14 mouse cellular contexts compared by ENCODE assay signal in the genomic region with DNA sequence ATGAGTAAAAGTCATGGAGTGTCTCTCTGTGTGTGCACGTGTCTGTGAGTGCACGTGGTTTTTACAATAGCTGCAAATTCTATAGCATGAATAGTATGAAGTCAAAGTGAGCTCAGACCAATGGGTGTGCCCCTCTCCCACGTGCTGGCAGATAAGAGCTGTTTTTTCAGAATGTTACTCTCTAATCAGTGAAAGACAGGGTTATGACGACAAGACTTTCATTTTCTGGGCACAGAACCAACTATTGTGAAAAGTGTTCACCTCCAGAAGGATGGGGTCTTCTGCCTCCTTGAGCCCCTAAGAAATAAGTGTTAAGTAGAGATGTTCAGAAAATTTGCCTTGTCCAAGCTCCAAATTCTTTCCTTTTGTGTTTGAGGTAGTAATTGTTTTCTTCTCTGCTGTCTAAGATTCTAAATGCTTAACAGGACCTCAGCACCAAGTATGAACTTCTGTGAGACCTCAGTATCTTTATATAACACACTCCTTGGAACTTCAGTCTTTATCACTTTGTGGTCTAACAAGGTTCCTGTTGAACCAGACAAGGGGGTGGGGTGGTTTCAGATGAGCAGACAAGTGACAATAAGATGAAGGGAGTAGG.
DNase-seq lines count a peak whose midpoint lies in the region; ATAC-seq and TF ChIP-seq lines count a peak whose summit lies in the region.
"Had no signal": no experiment of that assay in that cellular context is flagged by ENCODE, and none has a peak within 500 bp of the region (broad histone marks: within the 10 kb centered on the region; RNA-seq: fewer than 3 reads in every experiment).

No protein-coding gene starts in this region.

- ATAC-seq in intestine, embryonic 15.5 days = peak; percentile 82
- ATAC-seq in megakaryocyte-erythroid progenitor cell, adult 5-6 weeks (replicated peaks; ENCODE audit: low FRiP score, low TSS enrichment, poor library complexity, severe bottlenecking) = peak; percentile 96

- no peak for TF ChIP-seq EP300 in heart, adult 2 months (IDR thresholded peaks at IDR 0.05; ENCODE audit: insufficient read depth, low read depth, low read length)

- no peak for TF ChIP-seq CTCF in heart, adult 2 months (IDR thresholded peaks at IDR 0.05)
- no peak for TF ChIP-seq CTCF in left cerebral cortex, adult 2 months (IDR thresholded peaks at IDR 0.05)

- H3K4me3 ChIP-seq in heart, embryonic 10.5 days = no peak overlapping the region
- H3K4me3 ChIP-seq in heart, adult 2 months = no peak overlapping the region
- H3K4me3 ChIP-seq in intestine, embryonic 15.5 days (replicated peaks) = no peak overlapping the region
- no peak overlapping the region for H3K4me3 ChIP-seq in left cerebral cortex, adult 2 months
- H3K4me3 ChIP-seq: layer of hippocampus, adult 2 months; limb, embryonic 12.5 days had no signal

- H3K9me3 ChIP-seq in heart, embryonic 10.5 days = no peaks in the 10 kb centered on the region
- H3K9me3 ChIP-seq in intestine, embryonic 15.5 days = no peaks in the 10 kb centered on the region
- H3K9me3 ChIP-seq: limb, embryonic 12.5 days had no signal

- H3K79me2 ChIP-seq in heart, adult 2 months (replicated peaks; ENCODE audit: control insufficient read depth, insufficient read depth, low read length) = no peaks in the 10 kb centered on the region

- H3K27ac ChIP-seq in heart, embryonic 10.5 days = peak overlapping the region; percentile 29; the same call in 1 of the 2 replicates
- no peak overlapping the region for H3K27ac ChIP-seq in heart, adult 2 months
- no peak overlapping the region for H3K27ac ChIP-seq in intestine, embryonic 15.5 days
- H3K27ac ChIP-seq in left cerebral cortex, adult 2 months = no peak overlapping the region
- H3K27ac ChIP-seq: layer of hippocampus, adult 2 months; limb, embryonic 12.5 days had no signal

- intact Hi-C loops in heart, adult 2 months (cut with DNase I) = no loop called here
- intact Hi-C loops in left cerebral cortex, adult 2 months (cut with DNase I) = no loop called here

- H3K4me2 ChIP-seq in intestine, embryonic 15.5 days (replicated peaks) = no peak overlapping the region
- H3K4me2 ChIP-seq: limb, embryonic 12.5 days had no signal

- no peak for TF ChIP-seq POLR2A in heart, adult 2 months (IDR thresholded peaks at IDR 0.05; ENCODE audit: insufficient read depth, low read depth, low read length)

- DNase-seq in heart, embryonic 10.5 days (ENCODE audit: low spot score) = peak; percentile 83
- DNase-seq in heart, adult 2 months = no peak
- peak; percentile 98 for DNase-seq in MEL-GATA-1-ER (ENCODE audit: extremely low read depth, low read depth)
- no peak for DNase-seq in left cerebral cortex, adult 2 months (ENCODE audit: extremely low spot score in 1 of 2, low spot score in 2 of 2)
- no peak for DNase-seq in layer of hippocampus, adult 9-10 months (ENCODE audit: low spot score)
- DNase-seq in kidney, adult 11 months = no peak
- DNase-seq: adrenal gland, postnatal 25 days; cerebellum, postnatal 14 days; heart, postnatal 36 days; right cerebral cortex, adult 18-20 months had no signal

- H3K4me1 ChIP-seq in heart, embryonic 10.5 days = no peaks in the 10 kb centered on the region
- no peaks in the 10 kb centered on the region for H3K4me1 ChIP-seq in heart, adult 2 months (ENCODE audit: control insufficient read depth, insufficient read depth, low read length)
- no peaks in the 10 kb centered on the region for H3K4me1 ChIP-seq in intestine, embryonic 15.5 days (replicated peaks)
- H3K4me1 ChIP-seq: limb, embryonic 12.5 days had no signal

- H3K36me3 ChIP-seq in heart, embryonic 10.5 days = no peaks in the 10 kb centered on the region
- no peaks in the 10 kb centered on the region for H3K36me3 ChIP-seq in heart, adult 2 months (ENCODE audit: control insufficient read depth, insufficient read depth, low read length)
- H3K36me3 ChIP-seq in intestine, embryonic 15.5 days = no peaks in the 10 kb centered on the region
- H3K36me3 ChIP-seq: limb, embryonic 12.5 days had no signal

- 46% methylated on average over 4 of the region's 4 CpGs for WGBS in heart, embryonic 10.5 days
- WGBS in heart, adult 2 months = 22% methylated on average over 4 of the region's 4 CpGs
- 55% methylated on average over 4 of the region's 4 CpGs for WGBS in intestine, embryonic 15.5 days

- no peak overlapping the region for H3K9ac ChIP-seq in heart, adult 2 months (ENCODE audit: low read depth, low read length)
- no peak overlapping the region for H3K9ac ChIP-seq in intestine, embryonic 15.5 days
- H3K9ac ChIP-seq: limb, embryonic 12.5 days had no signal

- no peaks in the 10 kb centered on the region for H3K27me3 ChIP-seq in heart, embryonic 10.5 days (ENCODE audit: insufficient read depth, poor library complexity, severe bottlenecking)
- no peaks in the 10 kb centered on the region for H3K27me3 ChIP-seq in heart, adult 2 months (ENCODE audit: control insufficient read depth, insufficient read depth, low read length)
- no peaks in the 10 kb centered on the region for H3K27me3 ChIP-seq in intestine, embryonic 15.5 days (replicated peaks)
- H3K27me3 ChIP-seq: limb, embryonic 12.5 days had no signal

Comparison
In these comparisons a context has a peak if more than half of its experiments do, and no peak if none do; other contexts are left out.
1. DNase-seq: peak in heart, embryonic 10.5 days (single experiment) and MEL-GATA-1-ER (single experiment); none in heart, adult 2 months (0 of 2), left cerebral cortex, adult 2 months (0 of 2), layer of hippocampus, adult 9-10 months (single experiment) and kidney, adult 11 months (single experiment).